Mouse (Mus musculus) lung, postnatal 0 days (tissue): ENCODE measurements at regions not wholly inside any gene's neighbourhood (a gene's known extent, or its start where the extent isn't known, plus 50 kb on each side); places are given as distances from the start of the nearest gene placed in this dataset.

Source experiments
- ATAC-seq: fragments of 200-750 bp; cut with Nextera tagmentation; 2 replicates; pipeline ENCODE4 v1.8.0; 2017; ENCODE audit warnings: moderate library complexity
- DNase-seq: peaks from one replicate; pipeline ENCODE4 v3.0.0-alpha.2; 2016; ENCODE audit warnings: low spot score
- H3K27ac ChIP-seq: fragments of 300-500 bp; sonication (generic); 2 replicates; pipeline ENCODE4 v1.5.1; 2014; ENCODE audit warnings: antibody characterized with exemption, mild to moderate bottlenecking, low read length, mixed read lengths
- H3K27me3 ChIP-seq: fragments of 300-500 bp; sonication (generic); replicated peaks from 2 replicates; pipeline ENCODE4 v1.6.1; 2014; ENCODE audit warnings: low read length, mixed read lengths; ENCODE audit not compliant: insufficient read depth
- H3K36me3 ChIP-seq: fragments of 300-500 bp; sonication (generic); 2 replicates; pipeline ENCODE4 v1.6.1; 2014; ENCODE audit warnings: low read length, mixed read lengths; ENCODE audit not compliant: insufficient read depth
- H3K4me1 ChIP-seq: fragments of 300-500 bp; sonication (generic); 2 replicates; pipeline ENCODE4 v1.6.1; 2014; ENCODE audit warnings: antibody characterized with exemption, low read depth, low read length, mixed read lengths; ENCODE audit not compliant: insufficient read depth
- H3K4me2 ChIP-seq: fragments of 300-500 bp; sonication (generic); replicated peaks from 2 replicates; pipeline ENCODE4 v1.6.1; 2014; ENCODE audit warnings: low read depth, mild to moderate bottlenecking, low read length, moderate library complexity, mixed read lengths
- H3K4me3 ChIP-seq: fragments of 300-500 bp; sonication (generic); 2 replicates; pipeline ENCODE4 v1.5.1; 2014; ENCODE audit warnings: low read depth, low read length
- H3K9ac ChIP-seq: fragments of 300-500 bp; sonication (generic); replicated peaks from 2 replicates; pipeline ENCODE4 v1.6.1; 2014; ENCODE audit warnings: low read depth, mild to moderate bottlenecking
- H3K9me3 ChIP-seq: fragments of 300-500 bp; sonication (generic); 2 replicates; pipeline ENCODE4 v1.6.1; 2016; ENCODE audit warnings: low read length, mixed read lengths
- CTCF ChIP-seq: IDR thresholded peaks from 2 replicates; pipeline ENCODE4 v1.5.1; 2016; ENCODE audit warnings: antibody characterized with exemption, mild to moderate bottlenecking
- EP300 ChIP-seq: IDR thresholded peaks from 2 replicates; pipeline ENCODE4 v1.6.1; 2016; ENCODE audit warnings: antibody characterized with exemption, mild to moderate bottlenecking, control low read depth
- WGBS: fragments of 180-500 bp; shearing (Covaris S2); extraction: QIAGEN DNeasy Blood & Tissue Kit; methylation state at CpG from one replicate; pipeline ENCODE4 v1.1.7; 2014; 5-methylcytosine and 5-hydroxymethylcytosine counted together

DNA sequence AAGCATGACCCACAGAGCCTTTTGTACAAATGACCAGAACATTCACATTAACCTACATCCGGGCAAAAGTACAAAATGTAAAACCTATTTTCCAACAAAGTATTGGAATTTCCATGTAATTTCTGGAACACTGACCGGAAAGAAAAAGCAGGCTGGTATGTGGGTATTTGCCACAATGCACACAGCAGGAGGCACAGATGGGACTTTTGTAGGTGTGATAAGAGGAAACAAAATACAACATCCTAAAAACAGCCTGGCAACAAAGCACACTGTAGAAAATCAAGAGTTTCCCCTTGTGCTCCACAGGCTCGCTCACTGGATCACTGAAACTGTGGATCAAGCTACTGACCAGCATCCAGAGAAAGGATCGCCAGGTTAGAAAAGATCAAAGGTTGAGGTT lies 94.4 kb downstream of the Sptssa start:
- Histone ChIP-seq H3K4me3 (no peak overlapping the region), H3K4me2 (no peak overlapping the region), H3K4me1 (no peaks in the 10 kb centered on the region), H3K27me3 (no peaks in the 10 kb centered on the region), H3K27ac (no peak overlapping the region), H3K36me3 (no peaks in the 10 kb centered on the region), H3K9ac (no peak overlapping the region), H3K9me3 (no peaks in the 10 kb centered on the region)
- 87% methylated on average over 4 of the region's 4 CpGs for WGBS
- ATAC-seq (no peak), DNase-seq (no peak)
- TF ChIP-seq EP300 (no peak), CTCF (no peak)

DNA sequence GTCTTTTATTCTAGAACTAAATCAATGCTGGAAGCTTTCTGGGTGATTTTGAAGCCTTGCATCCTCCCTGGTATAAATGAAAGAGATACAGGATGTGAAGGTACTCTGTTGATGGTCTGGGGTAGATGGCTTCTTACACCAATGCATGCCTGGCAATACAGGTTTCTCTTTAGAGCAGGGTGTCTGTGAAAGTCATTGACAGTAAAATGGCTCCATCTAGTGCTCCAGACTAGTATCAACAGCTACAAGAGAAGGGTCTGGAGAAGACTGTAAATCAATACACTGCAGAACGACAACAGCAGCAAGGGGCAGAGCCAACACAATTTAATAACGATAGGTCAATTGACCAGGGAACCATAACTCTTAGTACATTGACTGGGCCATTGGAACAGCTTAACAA lies 98.3 kb downstream of the Sptssa start:
- Histone ChIP-seq H3K4me2 (no peak overlapping the region), H3K9ac (no peak overlapping the region), H3K27me3 (no peaks in the 10 kb centered on the region), H3K9me3 (no peaks in the 10 kb centered on the region), H3K4me3 (no peak overlapping the region), H3K4me1 (no peaks in the 10 kb centered on the region), H3K36me3 (no peaks in the 10 kb centered on the region), H3K27ac (no peak overlapping the region)
- WGBS, result 51% methylated on average over 2 of the region's 2 CpGs
- ATAC-seq (no peak), DNase-seq (peak; percentile 64)
- TF ChIP-seq EP300, result no peak
- TF ChIP-seq CTCF, result peak; percentile 73

DNA sequence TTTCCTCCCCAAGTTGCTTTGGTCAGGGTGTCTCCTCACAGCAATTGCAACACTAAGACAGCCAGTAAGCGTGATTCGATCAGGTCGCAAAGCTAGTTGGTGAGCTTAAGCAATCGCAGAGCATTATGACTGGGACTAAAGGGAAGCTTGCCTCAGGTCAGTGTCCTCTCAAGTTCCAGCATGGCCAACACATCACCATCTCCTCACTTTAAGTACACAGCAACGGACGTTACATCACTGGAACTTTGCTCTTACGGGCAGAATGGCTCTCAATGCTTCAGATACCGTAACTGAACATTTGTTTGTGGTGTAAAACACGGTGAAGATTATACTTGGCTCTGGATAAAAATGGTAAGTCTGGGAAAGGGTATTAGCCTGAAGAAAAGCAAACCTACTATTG lies 106.7 kb downstream of the Sptssa start:
- DNase-seq (no peak), ATAC-seq (no peak)
- Histone ChIP-seq H3K9ac (no peak overlapping the region), H3K4me2 (no peak overlapping the region), H3K9me3 (no peaks in the 10 kb centered on the region), H3K36me3 (no peaks in the 10 kb centered on the region), H3K27me3 (no peaks in the 10 kb centered on the region; the same call in 1 of the 2 replicates), H3K4me3 (no peak overlapping the region), H3K27ac (no peak overlapping the region), H3K4me1 (no peaks in the 10 kb centered on the region)
- TF ChIP-seq EP300, result no peak
- TF ChIP-seq CTCF, result no peak
- 87% methylated on average over 9 of the region's 9 CpGs for WGBS

DNA sequence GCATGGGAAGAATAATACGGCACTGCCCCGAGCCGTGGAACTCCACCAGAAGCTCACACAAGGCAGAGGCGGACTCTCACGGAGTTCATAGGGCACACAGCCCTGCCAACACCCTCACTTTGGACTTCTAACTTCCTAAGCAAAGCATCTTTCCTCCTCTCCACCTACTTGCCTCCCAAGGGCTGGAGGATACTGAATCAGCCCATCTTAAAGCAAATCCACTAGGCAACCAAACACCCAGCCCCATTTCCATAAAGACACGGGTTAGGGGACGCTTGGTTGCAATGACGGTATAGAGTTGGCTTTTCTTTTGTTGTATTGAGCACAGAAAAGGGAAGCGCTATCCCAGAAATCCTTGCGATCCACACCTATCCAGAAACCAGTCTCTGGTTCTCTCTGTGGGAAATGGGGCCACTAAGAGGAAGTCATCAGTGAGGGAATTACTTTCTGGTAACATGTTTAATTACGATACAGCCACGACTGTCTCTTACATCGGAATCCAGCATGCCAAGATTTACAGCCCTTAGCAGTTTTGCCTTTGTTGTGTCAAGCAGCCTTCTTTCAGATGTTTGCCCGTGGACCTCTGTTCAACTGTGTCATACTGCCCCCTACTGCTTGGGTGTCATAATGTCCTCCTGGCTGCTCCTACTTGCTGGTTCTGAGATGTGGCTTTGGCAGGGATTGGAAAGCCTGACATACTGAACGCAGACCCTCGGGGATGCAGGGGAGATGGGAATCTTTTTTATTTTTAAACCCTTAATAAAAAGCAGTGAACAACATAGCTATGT lies 110.4 kb downstream of the Sptssa start:
- 44% methylated on average over 16 of the region's 16 CpGs for WGBS
- H3K9me3 ChIP-seq, result no peaks in the 10 kb centered on the region
- no peak overlapping the region for H3K9ac ChIP-seq
- H3K36me3 ChIP-seq, result no peaks in the 10 kb centered on the region
- no peak overlapping the region for H3K27ac ChIP-seq
- H3K27me3 ChIP-seq, result no peaks in the 10 kb centered on the region; the same call in 1 of the 2 replicates
- TF ChIP-seq CTCF (peak; percentile 93), EP300 (no peak)
- ATAC-seq (peak; percentile 46), DNase-seq (peak; percentile 77)
- H3K4me1 ChIP-seq, result no peaks in the 10 kb centered on the region
- H3K4me2 ChIP-seq, result no peak overlapping the region
- H3K4me3 ChIP-seq, result no peak overlapping the region

DNA sequence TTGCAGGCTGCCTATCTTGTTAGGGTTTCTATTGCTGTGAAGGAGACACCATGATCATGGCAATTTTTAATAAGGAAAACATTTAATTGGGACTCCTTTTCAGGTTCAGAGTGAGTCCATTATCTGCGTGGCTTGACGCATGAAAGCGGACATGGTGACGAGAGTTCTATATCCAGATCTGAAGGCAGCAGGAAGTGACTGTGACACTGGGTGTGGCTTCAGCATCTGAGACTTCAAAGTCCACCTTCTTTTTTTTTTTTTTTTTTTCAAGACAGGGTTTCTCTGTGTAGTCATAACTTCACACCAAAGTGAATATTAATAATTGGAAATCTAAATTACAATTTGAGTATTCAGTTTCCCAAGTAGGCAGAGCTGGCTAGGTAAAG lies 118.1 kb downstream of the Sptssa start:
- TF ChIP-seq EP300, result no peak
- no peak for TF ChIP-seq CTCF
- Histone ChIP-seq H3K9ac (no peak overlapping the region), H3K27ac (no peak overlapping the region), H3K4me3 (no peak overlapping the region), H3K4me2 (no peak overlapping the region), H3K27me3 (no peaks in the 10 kb centered on the region), H3K36me3 (no peaks in the 10 kb centered on the region), H3K9me3 (no peaks in the 10 kb centered on the region), H3K4me1 (no peaks in the 10 kb centered on the region)
- ATAC-seq (no peak), DNase-seq (peak; percentile 13)
- 61% methylated on average over 4 of the region's 4 CpGs for WGBS

DNA sequence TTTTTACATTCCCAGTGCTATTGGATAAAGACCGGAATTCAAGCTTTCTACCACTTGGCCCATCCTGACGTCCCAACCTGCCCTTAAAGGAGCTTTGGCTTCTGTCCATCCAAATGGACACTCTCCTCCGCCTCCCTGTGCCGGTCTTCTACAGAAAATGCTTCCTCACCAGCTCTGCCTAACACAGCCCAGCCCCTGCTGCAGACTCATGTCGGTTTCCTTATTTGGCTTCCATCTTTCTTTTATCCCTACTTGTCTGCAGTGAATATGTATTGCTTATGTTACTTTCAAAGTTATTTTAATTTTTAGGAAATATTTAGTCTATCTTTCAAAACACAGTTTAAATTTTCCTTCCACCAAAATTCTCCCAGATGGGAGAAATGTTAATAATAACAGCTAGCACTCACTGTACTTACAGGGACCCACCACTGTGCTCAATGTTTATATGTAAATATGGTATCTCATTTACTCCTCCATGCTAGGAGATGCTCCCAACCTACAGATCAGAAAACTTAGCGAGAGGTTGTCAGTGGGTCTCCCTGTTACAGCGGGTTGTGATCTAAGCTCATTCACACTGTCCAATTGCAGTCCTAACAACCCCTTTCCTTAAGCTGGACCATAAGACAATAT lies 118.6 kb downstream of the Sptssa start:
- no peaks in the 10 kb centered on the region for H3K36me3 ChIP-seq
- no peaks in the 10 kb centered on the region for H3K9me3 ChIP-seq
- no peaks in the 10 kb centered on the region for H3K4me1 ChIP-seq
- no peak overlapping the region for H3K27ac ChIP-seq
- no peak overlapping the region for H3K9ac ChIP-seq
- no peak overlapping the region for H3K4me3 ChIP-seq
- no peak for TF ChIP-seq CTCF
- no peak for TF ChIP-seq EP300
- 69% methylated on average over 7 of the region's 7 CpGs for WGBS
- no peak overlapping the region for H3K4me2 ChIP-seq
- no peaks in the 10 kb centered on the region for H3K27me3 ChIP-seq
- DNase-seq (no peak), ATAC-seq (no peak)
